8 mouse cellular contexts compared by ENCODE assay signal in genomic region chr19:34550534-34551223, GRCm38 (mm10). TPM values are rescaled to one million over a fixed set of nuclear protein-coding genes. Genes with fewer than 3 reads are reported as not detected.
DNase-seq lines count a peak whose midpoint lies in the region; ATAC-seq and TF ChIP-seq lines count a peak whose summit lies in the region.

TSS of gene Ifit2 (plus strand) at chr19:34550694.

- H3K9me3 ChIP-seq in erythroblast, embryonic 14.5 days (ENCODE audit: control insufficient read depth, low read length) = no peaks in the 10 kb centered on the region
- no peaks in the 10 kb centered on the region for H3K9me3 ChIP-seq in heart, embryonic 12.5 days (replicated peaks)
- no peaks in the 10 kb centered on the region for H3K9me3 ChIP-seq in kidney, postnatal 0 days (replicated peaks; ENCODE audit: low read length)
- no peaks in the 10 kb centered on the region for H3K9me3 ChIP-seq in liver, embryonic 12.5 days (replicated peaks)

- peak within 1 kb of the TSS; percentile 79 for H3K4me3 ChIP-seq in erythroblast, embryonic 14.5 days (replicated peaks)
- H3K4me3 ChIP-seq in heart, embryonic 12.5 days = peak within 1 kb of the TSS; percentile 55
- H3K4me3 ChIP-seq in kidney, postnatal 0 days (replicated peaks; ENCODE audit: low read depth, low read length) = peak within 1 kb of the TSS; percentile 49
- H3K4me3 ChIP-seq in liver, embryonic 12.5 days = peak within 1 kb of the TSS; percentile 60

- H3K27me3 ChIP-seq in erythroblast, embryonic 14.5 days (ENCODE audit: control insufficient read depth) = peaks cover 4% of the 10 kb centered on the region; the same call in 1 of the 2 replicates
- H3K27me3 ChIP-seq in heart, embryonic 12.5 days (replicated peaks) = no peaks in the 10 kb centered on the region
- H3K27me3 ChIP-seq in kidney, postnatal 0 days (ENCODE audit: insufficient read depth, low read length) = no peaks in the 10 kb centered on the region
- H3K27me3 ChIP-seq in liver, embryonic 12.5 days (replicated peaks) = peaks cover 2% of the 10 kb centered on the region; the same call in 1 of the 2 replicates
- no peaks in the 10 kb centered on the region for H3K27me3 ChIP-seq in splenic B cell, adult 2 months (ENCODE audit: control insufficient read depth, insufficient read depth, low read length, poor library complexity, severe bottlenecking)

- peak; percentile 87 for ATAC-seq in CD4-positive, CD25-positive, alpha-beta regulatory T cell, adult 4 months
- peak; percentile 86 for ATAC-seq in heart, embryonic 12.5 days (ENCODE audit: insufficient number of reproducible peaks, low FRiP score)
- peak; percentile 92 for ATAC-seq in kidney, postnatal 0 days (replicated peaks; ENCODE audit: low FRiP score, low read depth)
- peak; percentile 94 for ATAC-seq in liver, embryonic 12.5 days

- H3K4me2 ChIP-seq in heart, embryonic 12.5 days = peak within 1 kb of the TSS; percentile 66
- peak within 1 kb of the TSS; percentile 71 for H3K4me2 ChIP-seq in kidney, postnatal 0 days (ENCODE audit: low read length)
- peak within 1 kb of the TSS; percentile 75 for H3K4me2 ChIP-seq in liver, embryonic 12.5 days

- WGBS in heart, embryonic 12.5 days = under 1% methylated on average over 22 of the region's 22 CpGs
- WGBS in kidney, postnatal 0 days = 3% methylated on average over 22 of the region's 22 CpGs
- WGBS in liver, embryonic 12.5 days (ENCODE audit: insufficient replicate concordance) = under 1% methylated on average over 22 of the region's 22 CpGs

- no peaks in the 10 kb centered on the region for H3K36me3 ChIP-seq in erythroblast, embryonic 14.5 days (ENCODE audit: control insufficient read depth)
- H3K36me3 ChIP-seq in heart, embryonic 12.5 days = no peaks in the 10 kb centered on the region
- H3K36me3 ChIP-seq in kidney, postnatal 0 days (ENCODE audit: insufficient read depth, low read length) = no peaks in the 10 kb centered on the region
- no peaks in the 10 kb centered on the region for H3K36me3 ChIP-seq in liver, embryonic 12.5 days
- no peaks in the 10 kb centered on the region for H3K36me3 ChIP-seq in splenic B cell, adult 2 months (ENCODE audit: control insufficient read depth, insufficient read depth, low read length, poor library complexity, severe bottlenecking)

- peak; percentile 77 for TF ChIP-seq CTCF in kidney, postnatal 0 days (IDR thresholded peaks at IDR 0.05; ENCODE audit: low read depth)

- H3K27ac ChIP-seq in heart, embryonic 12.5 days (ENCODE audit: poor library complexity, severe bottlenecking) = peak within 1 kb of the TSS; percentile 81
- H3K27ac ChIP-seq in kidney, postnatal 0 days = peak within 1 kb of the TSS; percentile 75
- peak within 1 kb of the TSS; percentile 32; the same call in 1 of the 2 replicates for H3K27ac ChIP-seq in liver, embryonic 12.5 days

- H3K4me1 ChIP-seq in erythroblast, embryonic 14.5 days (ENCODE audit: control insufficient read depth) = peaks cover 16% of the 10 kb centered on the region
- peaks cover 20% of the 10 kb centered on the region for H3K4me1 ChIP-seq in heart, embryonic 12.5 days (replicated peaks)
- peaks cover 7% of the 10 kb centered on the region; the same call in 1 of the 2 replicates for H3K4me1 ChIP-seq in kidney, postnatal 0 days (replicated peaks; ENCODE audit: insufficient read depth, low read length)
- H3K4me1 ChIP-seq in liver, embryonic 12.5 days = peaks cover 15% of the 10 kb centered on the region; the same call in 1 of the 2 replicates

- DNase-seq in brain, embryonic 18.5 days (ENCODE audit: low read depth, low spot score) = peak; percentile 81
- peak; percentile 98 for DNase-seq in kidney, postnatal 0 days (ENCODE audit: low spot score)
- DNase-seq in naive thymus-derived CD4-positive, alpha-beta T cell, adult 2 months (ENCODE audit: low read depth) = peak; percentile 88
- peak; percentile 78 for DNase-seq in splenic B cell, adult 2 months (ENCODE audit: low read depth, low spot score)

- H3K9ac ChIP-seq in heart, embryonic 12.5 days = peak within 1 kb of the TSS; percentile 36; the same call in 1 of the 2 replicates
- 0 out of 2 replicates have a peak within 1 kb of the TSS, but pooled peaks have one; percentile 28 for H3K9ac ChIP-seq in kidney, postnatal 0 days (ENCODE audit: low read depth, low read length)
- H3K9ac ChIP-seq in liver, embryonic 12.5 days = peak within 1 kb of the TSS; percentile 46; the same call in 1 of the 2 replicates

RNA-seq across cellular contexts. Expression of gene Ifit2, which starts in this region (rescaled TPM):
- 10 to 100 TPM; 28.5 to 31.7 TPM for polyA plus RNA-seq in CD4-positive, CD25-positive, alpha-beta regulatory T cell, adult 4 months (2017; shearing (Covaris generic))
- polyA plus RNA-seq in erythroblast, embryonic 14.5 days (2012) = 0.01 TPM in 2 replicates
- 6.6 and 8.2 TPM in 2 replicates for polyA plus RNA-seq in heart, embryonic 12.5 days (2016; fragmentation: Nextera tagmentation; extraction: Ambion mirVana)
- 12.0 and 12.3 TPM in 2 replicates for polyA plus RNA-seq in kidney, postnatal 0 days (2015; fragmentation: Nextera tagmentation; extraction: Ambion mirVana)
- 2.9 and 3.1 TPM in 2 replicates for polyA plus RNA-seq in liver, embryonic 12.5 days (2016; fragmentation: Nextera tagmentation; extraction: Ambion mirVana)

Comparison
In these comparisons a context has a peak if more than half of its experiments do, and no peak if none do; other contexts are left out.
1. Peak in every context shown above with its lines: DNase-seq, ATAC-seq, H3K4me3 ChIP-seq and H3K27ac ChIP-seq.